Mouse (Mus musculus): ENCODE data around the gene Alg2. TPM values are rescaled to one million over a fixed set of nuclear protein-coding genes. Genes with fewer than 3 reads are reported as not detected.

Gene Alg2
- polyA plus RNA-seq, 1 experiment from 2014 or later = 428 TPM

GRCm38 (mm10) chr4:47437365-47438340 is 36.5 kb downstream of the Alg2 start:
- H3K27ac ChIP-seq (ENCODE audit: low read depth, low read length) = peak overlapping the region; percentile 78
- peak overlapping the region; percentile 90 for H3K4me2 ChIP-seq (ENCODE audit: low read depth, low read length)
- ATAC-seq (ENCODE audit: low read depth) = peak; percentile 85
- peak overlapping the region; percentile 44 for H3K4me3 ChIP-seq (ENCODE audit: low read depth, low read length)
- under 1% methylated on average over 33 of the region's 33 CpGs for WGBS
- H3K9me3 ChIP-seq (ENCODE audit: control insufficient read depth, low read length) = no peaks in the 10 kb centered on the region
- H3K36me3 ChIP-seq (ENCODE audit: control insufficient read depth, insufficient read depth, low read length) = no peaks in the 10 kb centered on the region
- no peaks in the 10 kb centered on the region for H3K27me3 ChIP-seq (ENCODE audit: control insufficient read depth, insufficient read depth, low read length)
- H3K9ac ChIP-seq (replicated peaks; ENCODE audit: low read depth, low read length) = peak overlapping the region; percentile 83
- peaks cover 9% of the 10 kb centered on the region for H3K4me1 ChIP-seq (ENCODE audit: control insufficient read depth, insufficient read depth, low read length)

- no peak overlapping the region for H3K4me2 ChIP-seq (ENCODE audit: low read depth, low read length)
- WGBS = 39% methylated on average over 28 of the region's 28 CpGs
- H3K27ac ChIP-seq (ENCODE audit: low read depth, low read length) = no peak overlapping the region; the same call in 1 of the 2 replicates
Measured at GRCm38 (mm10) chr4:47435566-47436360, 38.4 kb downstream of the Alg2 start.

GRCm38 (mm10) chr4:47435131-47435530 is 39.0 kb downstream of the Alg2 start:
- H3K4me1 ChIP-seq (ENCODE audit: control insufficient read depth, insufficient read depth, low read length) = peaks cover 9% of the 10 kb centered on the region

More at GRCm38 (mm10) chr4:47435566-47436360, 38.4 kb downstream of the Alg2 start:
- peaks cover 9% of the 10 kb centered on the region for H3K4me1 ChIP-seq (ENCODE audit: control insufficient read depth, insufficient read depth, low read length)
- H3K9me3 ChIP-seq (ENCODE audit: control insufficient read depth, low read length) = no peaks in the 10 kb centered on the region
- H3K4me3 ChIP-seq (ENCODE audit: low read depth, low read length) = no peak overlapping the region
- ATAC-seq (ENCODE audit: low read depth) = no peak
- H3K27me3 ChIP-seq (ENCODE audit: control insufficient read depth, insufficient read depth, low read length) = no peaks in the 10 kb centered on the region
- H3K36me3 ChIP-seq (ENCODE audit: control insufficient read depth, insufficient read depth, low read length) = no peaks in the 10 kb centered on the region
- H3K9ac ChIP-seq (replicated peaks; ENCODE audit: low read depth, low read length) = no peak overlapping the region

GRCm38 (mm10) chr4:47432766-47433165 is 41.4 kb downstream of the Alg2 start:
- H3K9ac ChIP-seq (replicated peaks; ENCODE audit: low read depth, low read length) = no peak overlapping the region
- ATAC-seq (ENCODE audit: low read depth) = no peak
- H3K27me3 ChIP-seq (ENCODE audit: control insufficient read depth, insufficient read depth, low read length) = no peaks in the 10 kb centered on the region
- 53% methylated on average over 7 of the region's 7 CpGs for WGBS
- no peaks in the 10 kb centered on the region for H3K36me3 ChIP-seq (ENCODE audit: control insufficient read depth, insufficient read depth, low read length)
- H3K27ac ChIP-seq (ENCODE audit: low read depth, low read length) = no peak overlapping the region
- H3K4me3 ChIP-seq (ENCODE audit: low read depth, low read length) = no peak overlapping the region
- no peak overlapping the region for H3K4me2 ChIP-seq (ENCODE audit: low read depth, low read length)
- peaks cover 9% of the 10 kb centered on the region for H3K4me1 ChIP-seq (ENCODE audit: control insufficient read depth, insufficient read depth, low read length)
- H3K9me3 ChIP-seq (ENCODE audit: control insufficient read depth, low read length) = no peaks in the 10 kb centered on the region

More at GRCm38 (mm10) chr4:47435131-47435530, 39.0 kb downstream of the Alg2 start:
- H3K27ac ChIP-seq (ENCODE audit: low read depth, low read length) = no peak overlapping the region
- no peaks in the 10 kb centered on the region for H3K36me3 ChIP-seq (ENCODE audit: control insufficient read depth, insufficient read depth, low read length)
- no peaks in the 10 kb centered on the region for H3K27me3 ChIP-seq (ENCODE audit: control insufficient read depth, insufficient read depth, low read length)
- no peak for ATAC-seq (ENCODE audit: low read depth)
- no peak overlapping the region for H3K9ac ChIP-seq (replicated peaks; ENCODE audit: low read depth, low read length)
- H3K4me3 ChIP-seq (ENCODE audit: low read depth, low read length) = no peak overlapping the region
- H3K4me2 ChIP-seq (ENCODE audit: low read depth, low read length) = no peak overlapping the region
- H3K9me3 ChIP-seq (ENCODE audit: control insufficient read depth, low read length) = no peaks in the 10 kb centered on the region
- WGBS = 71% methylated on average over 12 of the region's 12 CpGs

- Histone ChIP-seq H3K27ac (ENCODE audit: low read depth, low read length) (no peak overlapping the region), H3K9me3 (ENCODE audit: control insufficient read depth, low read length) (no peaks in the 10 kb centered on the region), H3K9ac (replicated peaks; ENCODE audit: low read depth, low read length) (no peak overlapping the region), H3K4me3 (ENCODE audit: low read depth, low read length) (no peak overlapping the region), H3K36me3 (ENCODE audit: control insufficient read depth, insufficient read depth, low read length) (no peaks in the 10 kb centered on the region), H3K27me3 (ENCODE audit: control insufficient read depth, insufficient read depth, low read length) (no peaks in the 10 kb centered on the region), H3K4me1 (ENCODE audit: control insufficient read depth, insufficient read depth, low read length) (no peaks in the 10 kb centered on the region), H3K4me2 (ENCODE audit: low read depth, low read length) (no peak overlapping the region)
- no peak for ATAC-seq (ENCODE audit: low read depth)
- WGBS = 87% methylated on average over 5 of the region's 5 CpGs
Measured at GRCm38 (mm10) chr4:47431081-47431480, 43.1 kb downstream of the Alg2 start.

- Histone ChIP-seq H3K4me2 (ENCODE audit: low read depth, low read length) (no peak overlapping the region), H3K4me3 (ENCODE audit: low read depth, low read length) (no peak overlapping the region), H3K9me3 (ENCODE audit: control insufficient read depth, low read length) (no peaks in the 10 kb centered on the region), H3K9ac (replicated peaks; ENCODE audit: low read depth, low read length) (no peak overlapping the region), H3K36me3 (ENCODE audit: control insufficient read depth, insufficient read depth, low read length) (no peaks in the 10 kb centered on the region), H3K27ac (ENCODE audit: low read depth, low read length) (no peak overlapping the region), H3K27me3 (ENCODE audit: control insufficient read depth, insufficient read depth, low read length) (no peaks in the 10 kb centered on the region), H3K4me1 (ENCODE audit: control insufficient read depth, insufficient read depth, low read length) (no peaks in the 10 kb centered on the region)
- no peak for ATAC-seq (ENCODE audit: low read depth)
- 78% methylated on average over 6 of the region's 6 CpGs for WGBS
Measured at GRCm38 (mm10) chr4:47430557-47430956, 43.6 kb downstream of the Alg2 start.

GRCm38 (mm10) chr4:47427606-47428005 is 46.5 kb downstream of the Alg2 start:
- Histone ChIP-seq H3K27ac (ENCODE audit: low read depth, low read length) (no peak overlapping the region), H3K9me3 (ENCODE audit: control insufficient read depth, low read length) (no peaks in the 10 kb centered on the region), H3K27me3 (ENCODE audit: control insufficient read depth, insufficient read depth, low read length) (no peaks in the 10 kb centered on the region), H3K9ac (replicated peaks; ENCODE audit: low read depth, low read length) (no peak overlapping the region), H3K4me2 (ENCODE audit: low read depth, low read length) (no peak overlapping the region), H3K4me3 (ENCODE audit: low read depth, low read length) (no peak overlapping the region), H3K36me3 (ENCODE audit: control insufficient read depth, insufficient read depth, low read length) (no peaks in the 10 kb centered on the region), H3K4me1 (ENCODE audit: control insufficient read depth, insufficient read depth, low read length) (peaks cover 6% of the 10 kb centered on the region)
- 58% methylated on average over 3 of the region's 3 CpGs for WGBS
- no peak for ATAC-seq (ENCODE audit: low read depth)

GRCm38 (mm10) chr4:47425247-47425830 is 48.8 kb downstream of the Alg2 start:
- no peaks in the 10 kb centered on the region for H3K36me3 ChIP-seq (ENCODE audit: control insufficient read depth, insufficient read depth, low read length)
- H3K4me3 ChIP-seq (ENCODE audit: low read depth, low read length) = no peak overlapping the region
- peaks cover 6% of the 10 kb centered on the region for H3K4me1 ChIP-seq (ENCODE audit: control insufficient read depth, insufficient read depth, low read length)
- no peaks in the 10 kb centered on the region for H3K27me3 ChIP-seq (ENCODE audit: control insufficient read depth, insufficient read depth, low read length)
- no peaks in the 10 kb centered on the region for H3K9me3 ChIP-seq (ENCODE audit: control insufficient read depth, low read length)
- no peak overlapping the region for H3K4me2 ChIP-seq (ENCODE audit: low read depth, low read length)
- 82% methylated on average over 16 of the region's 16 CpGs for whole genome bisulfite sequencing
- H3K27ac ChIP-seq (ENCODE audit: low read depth, low read length) = no peak overlapping the region
- no peak overlapping the region for H3K9ac ChIP-seq (replicated peaks; ENCODE audit: low read depth, low read length)
- no peak for ATAC-seq (ENCODE audit: low read depth)
